Comparison of ENCODE assay signal across 12 mouse cellular contexts in the genomic region with DNA sequence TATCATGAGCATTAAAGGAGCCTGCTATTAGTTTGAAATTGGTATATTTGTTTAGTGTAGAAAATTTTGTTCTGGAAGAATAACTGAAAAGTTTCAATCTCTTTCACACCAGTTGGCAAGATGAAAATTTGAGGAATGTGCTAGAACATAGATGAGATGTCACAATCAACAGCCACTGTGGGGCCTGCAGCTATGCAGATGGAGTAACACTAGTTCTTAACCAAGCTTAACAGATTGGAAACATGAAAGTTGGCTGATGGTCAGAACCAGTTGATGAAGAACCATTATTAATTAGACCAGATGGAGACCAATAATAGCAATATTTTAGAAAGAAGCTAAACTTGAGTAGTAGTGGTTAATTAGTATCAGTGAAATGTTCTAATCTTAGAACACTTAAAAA.
"Had no signal": no experiment of that assay in that cellular context is flagged by ENCODE, and none has a peak within 500 bp of the region (broad histone marks: within the 10 kb centered on the region; RNA-seq: fewer than 3 reads in every experiment).

No protein-coding gene starts in this region.

- DNase-seq: kidney, adult 11 months; kidney, postnatal 10 days; kidney, postnatal 4 days; liver; liver, embryonic 13.5 days; liver, postnatal 0 days; lung, postnatal 14 days; retina, postnatal 1 day; right cerebral cortex, postnatal 4 days; spleen, adult 18-20 months; thymus, adult 2 months; thymus, postnatal 25 days had no signal
